Mouse (Mus musculus) heart, adult 9 months (tissue): Measurements from ENCODE around the gene Spink4.
A peak's percentile ranks its signal among the peaks of the same experiment; 100 is the strongest.

Source experiments
- DNase-seq, 2 experiments: peaks; one replicate each; pipeline ENCODE4 v3.0.0; 2022; ENCODE audit warnings: low spot score in 2 of 2

Gene Spink4

DNA sequence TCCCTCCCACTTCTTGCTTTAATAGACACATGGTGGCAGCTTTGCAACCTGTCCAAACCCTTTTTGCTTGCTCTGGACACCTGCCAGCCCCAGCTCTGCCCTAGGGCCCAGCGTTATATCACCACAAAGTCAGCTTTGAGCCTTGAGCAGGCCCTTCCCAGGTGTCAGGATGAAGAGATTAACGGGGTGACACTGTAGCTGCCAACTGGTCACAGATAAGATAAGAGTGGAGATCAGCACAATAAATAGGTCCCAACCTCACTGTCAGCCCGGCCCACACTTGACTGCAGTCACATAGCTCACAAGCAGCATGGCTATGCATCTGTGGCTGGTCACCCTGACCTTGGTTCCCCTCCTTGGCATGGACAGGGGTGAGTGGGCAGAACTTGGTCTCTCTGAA, at the start of gene Spink4:
Gene Spink4 (plus strand): TSS at position 268 of the 400 bp plus-strand sequence.
- DNase-seq = no peak

DNA sequence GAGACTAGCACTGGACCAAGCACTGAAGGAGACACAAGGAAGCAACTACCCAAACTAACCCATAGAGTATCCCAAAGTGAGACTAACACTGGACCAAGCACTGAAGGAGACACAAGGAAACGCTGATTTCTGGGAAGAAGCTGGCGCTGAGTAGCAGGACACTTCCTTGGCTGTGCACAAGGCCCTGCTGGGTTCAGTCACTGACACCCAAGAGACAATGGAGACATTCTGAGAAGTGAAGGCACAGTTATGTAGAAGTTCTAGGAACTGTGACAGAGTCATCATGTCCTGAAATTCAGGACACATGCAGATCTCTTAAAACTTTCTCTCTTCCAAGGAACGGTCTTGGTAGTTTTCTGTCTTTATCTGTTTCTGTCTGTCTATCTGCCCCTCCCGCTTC, 49.6 kb upstream of the Spink4 start:
- DNase-seq = no peak

DNA sequence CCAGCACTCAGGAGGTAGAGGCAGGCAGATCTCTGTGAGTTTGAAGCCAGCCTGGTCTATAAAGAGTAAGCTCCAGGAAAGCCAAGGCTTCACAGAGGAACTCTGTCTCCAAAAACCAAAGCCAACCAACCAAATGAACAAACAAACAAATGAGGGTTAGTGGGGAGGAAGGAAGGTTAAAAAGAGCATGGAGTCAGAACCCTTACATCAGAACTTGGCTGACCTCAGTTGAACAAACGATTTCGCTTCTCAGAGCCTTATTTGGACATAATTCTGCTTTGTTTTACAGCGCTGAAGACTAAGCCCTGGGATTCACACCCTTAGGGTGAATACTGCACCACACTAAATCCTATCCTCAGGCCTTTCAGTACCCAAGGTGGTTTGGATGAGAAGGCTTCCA, 47.7 kb upstream of the Spink4 start:
- no peak for DNase-seq

DNA sequence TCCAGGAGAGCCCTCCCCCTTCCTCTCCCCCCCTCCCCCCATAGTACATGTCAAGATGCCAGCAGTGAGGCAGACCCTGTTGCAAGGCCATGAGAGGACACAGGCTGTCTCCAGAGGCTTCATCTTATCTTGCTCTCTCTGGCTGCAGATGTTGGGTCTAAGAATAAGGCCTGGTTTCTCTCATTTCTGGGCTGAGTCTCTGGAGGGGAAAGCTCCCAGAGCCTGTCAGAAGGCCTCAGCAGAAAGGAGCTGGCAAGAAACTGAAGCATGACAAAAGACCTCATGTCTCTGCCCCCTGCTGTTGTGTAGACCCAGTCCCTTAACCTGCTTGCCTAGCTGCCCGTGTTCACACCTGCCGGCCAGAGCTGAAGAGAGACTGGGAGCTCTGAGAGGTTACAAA, 46.5 kb upstream of the Spink4 start:
- DNase-seq = peak; percentile 77 to 87

DNA sequence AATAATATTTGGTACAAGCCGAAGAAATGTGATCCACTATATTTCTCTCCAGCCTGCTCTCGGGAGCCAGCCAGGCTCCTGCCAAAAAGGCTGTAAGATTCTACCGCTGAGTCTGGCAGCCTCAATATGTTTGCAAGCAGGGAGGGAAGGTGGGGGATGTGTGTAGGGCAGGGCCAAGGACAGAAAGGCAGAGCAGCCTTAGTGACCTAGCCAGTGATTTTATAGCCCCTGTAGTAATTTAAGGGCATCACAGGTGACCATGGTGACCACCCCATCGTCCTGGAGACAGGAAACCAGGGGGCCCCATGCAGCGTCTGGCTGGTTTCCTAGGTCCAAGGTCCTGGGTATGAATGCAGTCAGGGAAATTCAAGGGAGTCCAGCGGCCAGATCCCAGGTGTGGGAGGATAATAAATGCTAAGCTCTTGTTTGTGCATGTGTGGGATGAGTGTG, 45.7 kb upstream of the Spink4 start:
- DNase-seq = peak; percentile 73 to 76

DNA sequence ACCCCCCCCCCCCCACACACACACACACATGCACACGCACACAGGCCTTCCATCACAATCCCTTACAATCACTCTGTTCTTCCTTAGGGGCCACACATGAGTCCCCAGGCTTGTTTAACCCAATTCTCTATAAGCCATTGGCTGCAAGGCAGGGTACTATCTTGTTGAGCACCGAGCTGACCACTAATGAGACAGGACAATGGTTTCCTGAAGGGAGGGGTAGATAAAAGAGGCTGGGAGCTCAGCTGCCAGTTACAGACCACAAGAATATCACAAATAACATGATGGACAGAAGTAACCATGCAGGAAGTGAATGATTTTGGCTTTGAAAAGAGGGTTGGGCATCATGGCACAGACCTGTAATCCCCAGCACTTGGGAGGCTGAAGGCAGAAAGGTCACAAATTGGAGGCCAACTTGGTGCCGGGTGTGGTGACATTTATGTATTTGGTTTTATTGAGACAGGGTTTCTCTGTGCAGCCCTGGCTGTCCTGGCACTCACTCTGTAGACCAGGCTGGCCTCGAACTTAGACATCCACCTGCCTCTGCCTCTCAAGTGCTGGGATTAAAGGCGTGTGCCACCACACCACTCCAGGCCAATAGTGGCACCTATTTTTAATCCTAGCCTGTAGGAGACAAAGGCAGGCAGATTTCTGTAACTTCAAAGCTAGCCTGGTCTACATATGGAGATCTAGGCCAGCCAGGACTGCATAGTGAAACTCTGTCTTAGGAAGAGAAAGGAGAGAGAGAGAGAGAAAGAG, 44.9 kb upstream of the Spink4 start:
- DNase-seq = no peak

DNA sequence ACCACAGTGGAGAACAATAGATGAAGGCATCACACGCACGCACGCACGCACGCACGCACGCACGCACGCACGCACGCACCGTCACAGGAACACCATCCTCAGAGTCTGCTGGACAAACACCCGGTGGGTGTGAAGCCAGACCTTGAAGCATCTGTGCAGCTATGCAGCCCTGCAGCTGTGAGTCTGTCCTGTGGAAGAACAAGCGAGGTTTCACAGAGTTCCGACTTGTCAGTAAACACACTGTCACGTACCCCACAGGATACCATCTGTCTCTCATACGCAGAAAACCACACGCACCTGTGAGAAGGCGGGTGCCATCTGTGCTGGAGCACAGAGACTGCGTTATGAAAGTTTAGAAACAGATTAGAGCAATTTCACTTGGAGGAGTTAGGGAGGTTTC, 44.0 kb upstream of the Spink4 start:
- no peak for DNase-seq

DNA sequence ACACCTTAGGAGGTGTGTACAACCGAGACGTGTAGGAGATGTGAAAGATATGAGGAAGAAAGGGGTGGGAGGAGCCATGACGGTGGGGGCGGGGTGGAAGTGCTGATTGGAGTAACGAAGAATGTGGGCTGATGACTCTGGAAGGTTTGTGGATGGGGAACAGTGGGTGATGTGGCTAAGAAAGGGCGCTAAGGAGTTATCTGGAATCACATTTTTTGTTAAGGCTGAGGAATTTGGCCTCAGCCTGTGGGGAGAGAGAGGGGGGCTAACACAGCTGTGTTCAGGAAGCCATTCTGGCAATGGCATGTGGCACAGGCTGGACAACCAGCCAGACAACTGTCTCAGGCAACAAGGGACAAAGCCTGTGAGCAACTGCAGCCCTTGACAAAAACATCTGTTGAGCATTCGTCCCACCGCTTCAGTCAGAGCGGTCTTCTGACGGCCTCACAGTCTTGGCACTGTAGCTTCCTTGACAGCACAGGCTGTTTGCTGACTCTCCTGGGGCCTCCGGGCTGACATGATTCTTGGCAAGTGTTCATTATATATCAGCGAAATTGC, 43.0 kb upstream of the Spink4 start:
- DNase-seq = peak; percentile 88 to 90

DNA sequence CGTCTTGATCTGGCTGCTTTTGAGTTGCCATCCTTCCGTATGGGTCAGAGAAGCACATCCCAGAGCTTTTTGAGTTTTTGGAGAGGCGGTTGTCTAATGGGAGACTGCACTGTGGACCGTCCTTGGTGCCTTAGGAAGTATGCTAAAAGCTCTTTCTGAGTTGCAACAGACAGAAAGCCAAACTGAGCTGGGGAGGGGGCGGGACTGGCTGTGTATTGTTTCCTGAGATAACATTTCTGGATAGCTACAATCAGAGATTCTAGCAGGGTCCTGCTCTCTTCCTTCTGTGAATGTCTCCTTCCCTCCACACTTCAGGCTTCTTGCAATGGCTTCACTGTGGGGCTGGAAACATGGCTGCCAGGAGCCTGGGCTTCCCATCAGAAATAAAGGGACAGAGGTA, 42.3 kb upstream of the Spink4 start:
- no peak for DNase-seq

DNA sequence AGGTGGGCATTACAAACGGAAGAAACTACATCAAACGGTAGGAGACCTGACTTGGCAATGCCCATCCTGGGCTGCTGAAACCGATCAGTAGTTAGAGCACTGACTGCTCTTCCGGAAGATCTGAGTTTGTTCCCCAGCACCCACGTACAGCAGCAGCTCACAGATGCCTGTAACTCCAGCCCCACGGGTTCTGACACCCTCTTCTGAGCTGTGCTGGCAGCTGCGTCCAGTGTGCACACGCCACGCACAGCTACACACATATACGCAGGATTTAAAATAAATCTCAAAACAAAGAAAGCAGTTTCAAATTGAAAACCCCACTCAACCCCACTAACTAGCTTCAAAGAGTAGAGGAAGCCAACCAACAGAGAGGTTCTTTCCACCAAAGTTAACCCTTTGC, 36.7 kb upstream of the Spink4 start:
- no peak for DNase-seq

DNA sequence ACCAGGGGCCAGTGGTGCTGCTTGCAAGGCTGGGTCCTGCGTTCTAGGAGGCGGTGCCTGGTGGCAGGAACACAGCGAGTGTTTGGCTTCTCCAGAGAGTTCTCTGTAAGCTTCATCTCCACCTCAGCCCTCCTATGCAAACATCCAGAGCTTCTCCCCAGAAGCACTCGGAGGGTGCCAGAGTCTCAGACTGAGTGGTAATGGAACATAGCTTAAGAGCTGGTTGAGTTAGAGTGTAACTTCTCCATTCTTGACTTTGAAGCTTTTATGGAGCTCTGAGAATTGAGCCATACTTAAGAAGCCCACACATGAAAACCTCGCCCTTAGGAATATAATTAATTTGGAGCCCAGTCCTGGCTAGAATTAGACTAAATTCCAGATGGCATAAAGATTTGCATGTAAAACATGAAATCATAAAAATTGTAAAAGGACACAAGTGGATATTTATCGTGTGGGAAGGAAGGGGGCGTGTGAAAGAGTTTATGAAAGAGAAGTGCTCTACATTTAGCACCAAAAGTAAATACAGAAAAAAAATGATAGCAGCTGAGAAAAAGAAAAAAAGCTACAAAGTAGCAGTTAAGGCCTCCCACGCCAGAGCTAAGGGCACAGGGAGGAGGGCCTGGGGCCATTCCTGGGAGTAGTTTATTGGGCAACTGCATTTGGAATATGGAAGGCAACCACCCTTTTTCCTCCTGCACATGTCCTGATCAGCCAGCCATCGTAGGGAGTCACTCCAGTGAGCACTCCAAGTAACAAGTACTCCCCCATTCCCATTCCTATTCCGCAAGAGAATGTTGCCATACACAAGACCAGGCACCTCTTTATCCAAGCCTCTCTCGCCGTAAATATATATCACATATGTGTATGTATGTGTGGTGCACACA, 35.3 kb upstream of the Spink4 start:
- peak in 1 of 2 experiments; percentile 35 for DNase-seq

DNA sequence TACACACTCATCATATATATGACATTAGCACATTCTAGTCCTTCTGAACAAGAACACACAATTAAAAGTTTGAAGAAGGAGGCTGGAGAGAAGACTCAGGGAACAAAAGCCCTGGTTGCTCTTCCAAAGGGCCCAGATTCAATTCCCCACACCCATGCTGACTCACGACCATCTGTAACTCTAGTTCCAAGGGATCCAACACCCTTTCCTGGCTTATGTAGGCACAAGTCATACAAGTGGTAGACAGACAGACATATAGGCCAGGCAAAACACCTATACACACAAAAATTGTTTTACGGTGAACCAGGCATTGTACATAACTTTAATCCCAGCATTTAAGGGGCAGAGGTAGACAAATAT, 34.7 kb upstream of the Spink4 start:
- DNase-seq = peak in 1 of 2 experiments; percentile 48

DNA sequence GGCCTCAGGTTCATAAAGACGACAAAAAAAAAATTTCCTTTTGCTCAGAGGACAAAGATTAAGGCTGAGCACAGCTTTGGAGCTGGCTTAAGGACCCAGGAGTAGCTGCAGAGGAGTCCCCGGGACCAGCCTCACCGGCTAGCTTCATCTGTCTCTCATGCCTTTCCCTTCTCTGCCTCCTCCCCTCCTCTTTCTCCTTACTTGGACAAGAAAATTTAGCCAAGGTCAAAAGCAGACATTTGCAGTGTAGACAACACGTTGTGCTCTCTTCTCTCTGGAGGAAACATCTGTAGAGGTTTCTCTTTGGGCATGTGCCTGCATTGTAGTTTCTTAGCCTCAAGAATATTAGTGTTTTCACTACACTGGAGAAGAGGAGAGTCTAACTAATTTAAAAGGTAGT, 34.0 kb upstream of the Spink4 start:
- no peak for DNase-seq

DNA sequence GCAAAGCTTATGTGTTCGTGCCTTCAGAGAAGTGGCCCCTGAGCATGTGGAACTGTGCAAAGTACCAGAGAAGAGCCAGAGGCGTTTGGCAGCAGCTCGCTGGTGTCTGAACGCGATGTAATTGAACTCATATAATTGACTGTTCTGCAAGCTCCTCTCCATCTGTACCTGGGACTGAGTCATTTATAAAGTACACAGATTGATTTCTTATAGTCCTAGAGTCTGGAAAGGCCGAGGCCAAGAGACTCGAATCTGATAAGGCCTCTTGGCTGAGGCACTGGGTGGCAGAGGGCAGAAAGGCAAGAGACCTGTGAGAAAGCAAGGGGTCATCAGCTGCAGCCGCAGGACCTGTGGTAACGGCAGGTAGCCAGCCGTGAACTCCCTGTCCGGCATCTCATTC, 31.0 kb upstream of the Spink4 start:
- DNase-seq = no peak

DNA sequence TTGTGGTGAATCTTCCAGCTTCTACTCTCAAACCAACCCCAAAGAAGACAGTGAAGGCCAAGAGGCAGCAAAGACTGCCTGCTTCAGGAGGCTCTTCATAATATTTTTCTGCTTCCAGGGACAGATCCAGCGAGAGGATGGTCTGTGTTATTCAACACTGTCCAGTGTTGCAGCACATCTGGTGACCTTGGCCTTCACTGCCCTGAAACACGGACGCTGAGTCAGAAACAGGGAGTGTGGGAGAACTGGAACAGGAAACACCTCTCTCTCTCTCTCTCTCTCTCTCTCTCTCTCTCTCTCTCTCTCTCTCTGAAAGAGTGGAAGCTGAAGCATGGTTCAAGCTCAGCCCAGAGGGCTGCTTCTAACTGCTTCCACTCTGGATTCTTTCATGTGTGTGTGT, 30.6 kb upstream of the Spink4 start:
- DNase-seq = peak; percentile 42 to 43

DNA sequence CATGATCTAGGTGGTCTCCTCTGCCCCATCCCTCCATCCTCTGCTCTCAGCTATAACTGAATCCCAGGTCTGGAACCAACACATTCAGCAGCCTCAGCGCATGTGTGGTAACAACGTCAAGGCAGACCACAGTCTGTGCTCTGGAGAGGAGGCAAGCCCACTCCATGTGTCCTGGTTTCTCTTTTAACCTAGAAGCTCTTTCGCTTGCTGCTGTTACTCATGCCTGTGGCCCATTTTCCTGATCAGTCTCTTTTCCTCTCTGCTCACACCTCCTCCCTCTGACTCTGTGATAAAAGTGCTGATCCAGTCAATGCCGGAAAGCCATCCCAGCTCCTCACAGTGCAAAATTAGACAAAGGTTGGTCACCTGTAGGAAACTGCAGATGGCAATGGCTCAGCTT, 29.9 kb upstream of the Spink4 start:
- DNase-seq = no peak

DNA sequence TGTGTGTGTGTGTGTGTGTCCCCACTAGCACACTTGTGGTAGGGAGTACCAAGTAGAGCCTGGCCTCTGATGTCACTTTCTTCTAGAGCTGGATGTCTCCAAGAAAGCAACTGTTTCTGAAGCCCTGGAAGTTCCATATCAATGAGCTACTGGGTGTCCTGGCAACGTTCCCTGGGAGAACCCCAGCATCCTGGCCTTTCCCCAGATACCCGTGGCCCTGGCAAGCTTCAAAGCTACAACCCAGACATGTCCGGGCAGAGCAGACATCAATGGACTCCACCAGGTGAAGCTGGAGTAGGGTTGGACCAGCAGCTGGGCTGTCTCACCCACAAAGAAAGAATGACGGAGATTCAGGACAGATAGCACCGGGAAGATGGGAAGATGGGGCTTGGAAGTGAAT, 28.6 kb upstream of the Spink4 start:
- DNase-seq = no peak

DNA sequence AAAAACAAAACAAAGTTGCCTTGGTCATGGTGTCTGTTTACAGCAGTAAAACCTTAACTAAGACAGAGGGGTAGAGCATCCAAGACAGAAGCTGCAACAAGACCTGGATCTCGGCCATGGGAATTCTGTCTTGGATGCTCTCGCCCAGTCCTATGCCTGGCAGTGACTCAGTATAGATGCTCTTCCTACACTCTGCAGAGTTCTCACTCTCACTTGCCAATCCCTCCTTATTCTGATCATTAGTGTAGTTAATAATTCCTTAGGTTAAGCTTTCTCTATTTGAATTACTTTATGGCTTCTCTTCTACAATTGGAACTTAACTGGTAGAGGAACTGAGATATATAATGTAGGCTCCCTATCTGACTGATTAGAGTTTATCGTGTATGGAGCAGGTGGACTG, 24.7 kb upstream of the Spink4 start:
- no peak for DNase-seq

DNA sequence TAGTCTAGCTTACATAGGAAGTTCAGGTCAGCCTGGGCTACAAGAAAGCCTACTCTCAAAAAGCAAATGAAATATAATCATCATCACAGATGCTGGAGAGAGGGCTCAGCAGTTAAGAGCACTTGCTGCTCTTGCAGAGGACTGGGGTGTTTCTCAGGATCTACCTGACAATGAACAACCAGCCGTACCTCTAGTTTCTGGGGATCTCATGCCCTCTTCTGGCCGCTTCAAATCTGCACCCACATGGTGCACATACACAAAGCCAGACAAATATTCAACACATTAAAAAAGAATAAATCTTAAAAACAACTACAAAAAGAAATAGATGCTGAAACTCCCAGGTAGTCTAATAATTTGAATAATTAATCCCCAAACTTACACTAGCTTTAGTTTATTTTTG, 24.2 kb upstream of the Spink4 start:
- DNase-seq = no peak

DNA sequence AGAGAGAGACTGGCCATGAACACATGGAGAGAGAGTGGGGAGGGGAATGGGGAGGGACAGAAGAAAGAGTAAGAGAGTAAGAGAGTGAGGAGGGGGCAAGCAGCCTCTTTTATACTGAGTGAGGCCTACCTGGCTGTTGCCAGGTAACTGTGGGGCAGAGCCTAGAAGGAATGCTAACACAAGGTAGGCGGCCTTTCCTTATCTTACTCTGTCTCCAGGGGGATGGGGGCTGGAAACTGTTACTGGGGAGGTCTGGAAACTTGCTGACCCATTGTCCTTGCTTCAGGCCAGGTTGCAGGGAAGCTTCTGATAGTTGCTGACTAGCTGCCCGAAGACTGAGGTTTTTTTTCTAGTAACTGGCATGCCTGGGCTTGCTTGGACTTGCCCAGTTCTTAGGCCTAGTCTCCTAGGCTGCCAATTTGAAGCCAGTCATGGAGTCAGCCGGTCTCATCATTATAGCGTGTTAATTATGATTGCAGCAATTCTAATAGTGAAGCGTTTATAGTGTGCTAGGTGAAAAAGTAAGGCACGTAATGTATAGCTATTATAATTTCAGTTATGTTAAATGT, 21.3 kb upstream of the Spink4 start:
- DNase-seq = no peak

DNA sequence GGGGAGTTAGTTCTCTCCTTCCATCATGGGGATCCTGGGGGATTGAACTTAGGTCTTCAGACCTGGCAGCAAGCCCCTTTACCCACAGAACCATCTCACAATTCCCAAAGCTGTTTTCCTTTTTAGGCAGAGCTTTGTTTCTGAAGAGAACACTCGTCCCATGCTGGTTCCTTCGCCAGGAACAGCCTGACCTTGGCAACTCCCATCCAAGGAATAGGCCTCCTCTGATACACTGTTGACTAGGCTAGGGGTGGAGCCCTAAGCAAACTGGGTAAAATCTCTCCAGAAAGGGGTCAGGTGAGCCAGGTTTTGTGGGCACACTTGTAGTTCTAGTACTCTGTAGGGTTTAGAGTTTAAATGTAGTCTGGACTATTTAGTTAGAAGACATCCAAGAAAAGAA, 20.6 kb upstream of the Spink4 start:
- DNase-seq = no peak

DNA sequence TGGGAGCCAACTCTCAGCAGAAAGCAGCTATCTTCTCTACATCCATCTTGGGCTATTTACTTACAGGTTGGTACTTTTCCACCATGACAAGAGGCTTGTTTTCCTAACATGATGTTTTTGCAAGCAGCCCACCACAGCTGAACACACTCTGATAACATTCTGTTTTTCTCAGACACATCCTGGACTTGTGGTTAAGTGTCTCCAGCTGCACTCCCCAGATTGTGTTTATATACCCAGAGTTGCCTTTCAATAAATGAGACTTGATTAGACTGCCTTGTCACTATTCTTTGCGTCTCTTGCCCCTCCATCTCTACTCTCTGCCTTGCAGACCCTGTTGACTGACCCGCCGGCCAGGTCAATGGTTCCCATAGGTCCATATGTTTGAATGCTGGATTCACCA, 19.8 kb upstream of the Spink4 start:
- no peak for DNase-seq

DNA sequence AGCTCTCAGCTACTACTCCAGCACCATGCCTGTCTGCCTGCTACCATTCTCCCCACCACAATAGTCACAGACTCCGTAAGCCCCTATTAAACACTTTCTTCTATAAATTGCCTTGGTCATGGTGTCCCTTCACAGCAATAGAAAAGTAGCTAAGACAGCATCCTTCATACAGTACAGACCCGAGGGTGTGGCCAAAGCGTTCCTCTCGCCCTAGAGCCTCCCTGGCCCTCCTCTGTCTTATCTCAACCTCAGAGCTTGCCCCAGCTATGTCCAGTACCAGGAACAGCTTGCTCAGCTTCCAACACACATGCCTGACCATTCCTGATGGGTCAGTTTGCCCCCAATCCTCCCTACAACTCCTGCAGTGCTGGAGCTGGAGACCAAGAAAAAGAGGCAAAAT, 19.2 kb upstream of the Spink4 start:
- DNase-seq = no peak
